Mouse (Mus musculus) cerebellum, adult 18-20 months (tissue): Measurements from ENCODE around the gene Atp6v1c2.

Experiments used
- DNase-seq, 2 experiments: peaks; one replicate each; pipeline ENCODE4 v3.0.0; 2021

Atp6v1c2 gene

DNA sequence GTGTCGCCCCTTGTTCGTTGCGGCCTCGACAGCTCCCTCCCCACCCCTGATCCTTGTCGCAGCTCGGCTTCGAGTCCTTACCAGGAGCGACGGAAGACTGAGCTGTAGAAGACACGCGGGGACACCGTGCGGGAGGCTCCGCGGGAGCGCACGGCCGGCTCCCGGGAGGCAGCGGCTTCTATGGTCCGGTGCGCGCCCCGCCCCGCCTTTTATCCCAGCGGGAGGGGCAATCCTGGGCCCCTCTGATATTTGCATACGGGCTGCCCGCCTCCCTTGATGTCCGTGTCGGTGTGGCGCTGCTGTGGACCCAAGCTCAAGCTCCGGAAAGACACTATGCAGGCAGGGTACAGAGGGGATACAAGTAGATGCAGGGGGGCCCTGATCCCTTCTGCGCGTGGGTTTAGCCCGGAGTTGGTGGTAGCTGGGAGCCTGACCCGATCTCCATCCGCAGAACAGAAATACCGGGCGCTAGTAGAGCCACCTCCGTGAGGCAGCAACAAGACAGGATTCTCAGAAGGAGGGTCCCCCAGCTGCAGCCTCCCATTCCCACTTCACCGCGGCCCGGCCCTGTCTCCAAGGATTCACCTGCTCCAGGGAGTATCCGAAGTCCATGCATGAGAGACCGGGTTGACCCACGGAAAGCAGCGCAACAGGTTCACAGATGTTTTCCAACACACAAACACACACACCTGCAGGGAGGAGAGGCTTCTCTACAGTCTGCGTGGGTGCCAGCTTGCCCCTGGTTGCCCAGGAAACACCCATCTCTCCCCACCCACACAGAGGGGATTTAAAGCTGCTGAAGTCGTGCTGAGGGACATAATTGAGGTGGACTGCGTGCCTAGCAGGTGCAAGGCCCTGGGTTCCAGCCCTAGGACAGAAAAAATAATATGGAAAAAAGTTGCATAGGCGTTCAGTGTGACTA is 4.3 kb downstream of the Atp6v1c2 start:
- DNase-seq = no peak

DNA sequence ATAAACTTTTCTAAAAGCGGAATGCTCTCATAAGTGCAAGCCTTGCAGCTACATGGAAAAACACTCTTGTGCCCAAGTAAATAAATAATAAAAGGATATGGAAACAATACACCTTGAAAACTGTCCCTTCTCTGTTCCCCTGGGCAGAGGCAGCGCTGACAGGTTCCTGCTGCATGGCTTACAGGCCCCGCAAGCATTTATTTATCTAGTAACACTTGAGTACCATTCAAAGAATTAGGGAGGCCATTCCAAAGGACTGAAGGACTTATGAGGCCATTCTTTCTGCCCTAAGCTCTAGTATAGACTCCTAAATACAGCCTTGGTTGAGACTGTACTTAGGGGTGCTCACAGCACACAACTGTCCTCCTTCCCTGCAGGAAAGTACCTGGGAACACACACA is 10.7 kb downstream of the Atp6v1c2 start:
- DNase-seq = no peak

DNA sequence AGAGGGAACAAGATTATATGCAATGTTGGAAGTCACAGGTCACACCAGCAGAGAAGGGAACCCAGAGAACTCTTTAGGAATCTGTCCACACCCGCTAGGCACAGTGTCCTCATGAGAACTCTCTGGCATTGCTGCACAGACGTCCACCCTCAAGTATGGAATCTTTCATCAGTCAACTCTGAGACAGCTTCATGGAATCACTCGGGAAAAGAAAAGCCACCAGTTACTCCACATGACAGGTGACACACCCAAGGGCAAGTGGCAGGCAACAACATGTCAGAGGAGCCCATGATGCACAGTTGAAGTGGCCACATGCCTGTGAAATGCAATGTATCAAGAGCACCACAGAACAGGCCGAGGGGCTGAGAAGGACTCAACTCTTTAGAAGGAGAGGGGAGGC is 11.2 kb downstream of the Atp6v1c2 start:
- no peak for DNase-seq

DNA sequence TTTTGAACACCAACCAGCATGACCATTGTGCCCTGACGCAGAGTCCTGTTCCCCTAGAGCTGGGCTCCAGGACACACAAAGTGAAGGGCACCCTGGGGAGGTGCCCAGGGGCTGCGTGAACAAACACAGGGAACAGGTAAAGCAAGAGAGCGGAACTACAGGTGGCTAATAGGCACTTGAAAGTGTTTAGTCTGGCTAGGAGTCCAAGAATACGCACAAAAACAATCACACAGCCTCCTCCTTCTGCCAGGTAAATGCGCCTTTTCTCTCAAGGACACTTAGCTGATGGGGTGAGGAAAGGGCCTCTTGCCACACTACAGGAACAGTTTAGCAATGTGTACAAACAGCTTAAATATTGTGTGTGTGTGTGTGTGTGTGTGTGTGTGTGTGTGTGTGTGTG is 13.1 kb downstream of the Atp6v1c2 start:
- DNase-seq = no peak

DNA sequence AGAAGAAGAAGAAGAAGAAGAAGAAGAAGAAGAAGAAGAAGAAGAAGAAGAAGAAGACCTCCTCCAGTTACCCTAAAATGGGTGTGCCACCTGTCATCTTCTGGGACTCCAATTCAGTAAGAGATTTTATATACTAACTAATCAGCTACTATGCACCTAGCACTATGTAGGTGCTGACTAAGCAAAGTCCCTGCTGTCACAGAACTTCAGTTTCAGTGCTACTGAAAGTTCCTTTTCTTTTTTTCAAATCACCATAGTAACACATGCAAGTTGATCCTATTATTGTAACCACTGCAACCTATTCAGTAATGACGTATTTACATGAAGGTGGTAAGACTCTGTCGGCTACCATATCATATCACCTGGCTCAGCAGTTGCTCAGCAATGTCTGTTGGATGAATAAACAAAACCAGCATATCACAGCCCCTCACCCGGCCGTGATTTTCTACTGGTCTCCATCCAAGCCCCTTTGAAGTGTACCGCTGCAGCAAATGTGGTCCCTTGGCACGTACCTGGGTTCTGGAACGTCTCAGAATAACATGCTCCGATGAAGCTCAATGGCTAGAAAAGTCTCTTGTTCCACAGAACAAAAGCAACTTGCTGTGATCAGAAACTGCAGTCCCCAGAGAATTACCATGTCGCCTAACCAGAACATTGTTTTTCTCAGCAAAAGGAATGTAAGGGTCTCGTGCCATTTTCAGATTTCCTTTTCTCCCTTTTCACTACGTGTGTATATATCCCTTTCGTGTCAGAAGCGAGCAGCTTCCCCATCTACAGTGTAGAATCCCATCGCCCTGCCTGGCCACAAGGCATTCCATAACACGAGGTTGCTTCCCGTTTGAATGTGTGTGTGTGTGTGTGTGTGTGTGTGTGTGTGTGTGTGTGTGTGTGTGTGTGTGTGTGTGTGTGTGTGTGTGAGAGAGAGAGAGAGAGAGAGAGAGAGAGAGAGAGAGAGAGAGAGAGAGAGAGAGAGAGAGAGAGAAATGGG is 18.0 kb downstream of the Atp6v1c2 start:
- DNase-seq = no peak

DNA sequence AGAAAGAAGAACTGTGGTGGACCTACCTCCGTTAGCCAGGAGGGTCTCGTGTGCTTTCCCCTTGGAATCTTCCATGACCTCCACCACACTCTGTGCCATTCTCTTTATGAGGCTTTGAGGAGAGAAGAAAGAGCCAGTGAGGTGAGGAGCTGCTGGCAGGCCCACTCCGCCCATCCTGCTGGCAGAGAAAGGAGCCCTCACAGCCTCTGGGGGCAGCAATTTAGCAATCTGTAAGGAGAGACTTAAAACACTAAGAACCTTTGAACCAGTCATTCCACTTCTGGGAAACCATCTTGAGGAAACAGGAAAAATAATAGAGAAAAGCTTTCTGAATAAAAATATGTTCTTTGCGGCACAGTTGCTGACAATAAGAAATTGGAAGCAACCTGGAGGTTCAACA is 20.9 kb downstream of the Atp6v1c2 start:
- no peak for DNase-seq

DNA sequence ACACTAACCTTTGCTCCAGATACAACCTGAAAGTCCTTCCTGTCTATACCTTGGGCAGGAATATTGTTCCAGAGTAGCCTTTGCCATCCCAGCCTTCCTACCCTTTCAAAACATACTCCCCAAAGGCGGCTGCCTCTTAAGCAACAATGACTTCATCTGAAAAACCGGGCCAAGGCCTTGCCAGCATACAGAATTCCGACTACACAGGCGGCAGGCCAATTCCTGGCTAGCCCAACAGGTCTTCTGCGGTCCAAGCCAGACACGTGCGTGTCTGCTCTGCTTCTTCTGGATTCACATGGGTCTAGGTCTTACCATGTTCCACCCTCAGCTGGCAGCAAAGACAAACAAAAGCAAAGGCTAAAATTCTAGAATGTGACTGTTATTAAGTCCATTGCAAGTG is 23.7 kb downstream of the Atp6v1c2 start:
- DNase-seq = no peak

DNA sequence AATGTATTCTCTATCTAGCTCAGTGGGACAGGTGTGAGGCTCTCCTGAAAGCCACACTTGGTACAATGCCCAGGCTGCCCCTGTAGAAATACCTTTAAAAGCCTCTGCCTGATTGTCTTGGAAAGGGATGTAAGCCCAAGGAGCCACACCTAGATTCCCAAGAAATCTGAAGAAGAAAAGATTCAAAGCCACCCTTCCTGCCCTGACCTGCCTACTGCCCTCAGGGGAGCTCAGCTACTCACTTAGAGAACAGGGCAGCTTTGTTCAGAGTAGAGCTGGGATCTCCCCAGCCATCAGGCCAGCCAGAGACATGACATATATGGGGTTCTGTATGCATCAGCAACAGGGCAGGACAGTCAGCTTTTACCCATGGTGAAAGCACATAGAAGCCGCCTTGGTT is 29.3 kb downstream of the Atp6v1c2 start:
- DNase-seq = no peak

DNA sequence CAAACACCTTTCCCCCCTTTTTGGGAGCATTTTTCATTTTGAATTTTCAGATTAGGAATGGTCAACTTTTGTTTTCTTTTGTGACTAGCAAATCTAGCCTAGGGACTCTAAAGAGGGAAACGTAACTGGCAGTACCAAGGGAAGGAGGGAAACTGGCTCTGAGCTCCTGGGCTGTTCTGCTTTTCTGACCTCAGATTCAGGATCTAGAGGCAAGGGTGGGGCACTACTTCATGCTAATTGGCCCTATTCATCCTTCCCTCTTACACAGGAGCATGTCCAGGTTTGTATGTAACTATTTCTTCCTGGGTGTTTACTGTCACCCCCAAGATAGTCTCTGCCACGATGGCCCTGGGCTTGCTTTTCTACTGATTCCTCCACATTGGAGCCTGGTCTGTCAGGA is 32.3 kb downstream of the Atp6v1c2 start:
- DNase-seq = no peak

DNA sequence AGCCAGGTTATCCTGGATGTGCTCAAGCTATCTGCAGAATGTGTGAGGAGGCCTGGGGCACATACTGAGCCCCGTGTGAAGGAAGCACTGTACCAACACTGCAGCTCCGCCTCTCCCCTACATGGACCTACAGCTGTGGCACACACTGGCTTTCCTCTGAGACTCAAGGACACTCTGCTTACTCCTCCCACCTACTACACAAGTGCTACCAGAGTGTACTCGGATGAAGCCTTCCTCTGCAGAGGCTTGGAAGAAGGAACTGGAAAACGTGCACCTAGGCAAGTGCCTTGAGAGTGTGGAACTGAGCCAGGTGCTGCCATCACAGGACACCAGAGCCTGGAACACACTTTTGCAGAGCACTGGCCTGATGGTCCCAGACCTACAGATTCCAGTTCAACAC is 38.6 kb downstream of the Atp6v1c2 start:
- no peak for DNase-seq

DNA sequence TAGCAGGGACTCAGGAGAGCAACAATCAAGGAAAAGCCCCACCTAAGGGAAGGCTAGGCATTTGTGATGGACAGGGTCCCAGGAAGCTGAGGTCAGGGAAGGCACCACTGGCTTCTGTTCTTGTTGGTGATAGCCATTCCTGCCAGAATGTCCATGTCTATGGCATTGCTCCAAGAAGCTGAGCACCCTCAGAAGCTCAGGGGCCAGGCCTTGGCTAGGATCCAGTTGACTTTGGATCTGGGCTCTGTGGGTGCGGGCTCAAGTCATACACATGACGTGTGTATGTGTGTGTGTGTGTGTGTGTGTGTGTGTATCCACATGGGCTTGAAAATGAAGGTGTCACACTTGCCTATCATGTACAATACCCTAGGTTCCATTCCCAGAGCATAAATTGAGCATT is 39.2 kb downstream of the Atp6v1c2 start:
- no peak for DNase-seq

DNA sequence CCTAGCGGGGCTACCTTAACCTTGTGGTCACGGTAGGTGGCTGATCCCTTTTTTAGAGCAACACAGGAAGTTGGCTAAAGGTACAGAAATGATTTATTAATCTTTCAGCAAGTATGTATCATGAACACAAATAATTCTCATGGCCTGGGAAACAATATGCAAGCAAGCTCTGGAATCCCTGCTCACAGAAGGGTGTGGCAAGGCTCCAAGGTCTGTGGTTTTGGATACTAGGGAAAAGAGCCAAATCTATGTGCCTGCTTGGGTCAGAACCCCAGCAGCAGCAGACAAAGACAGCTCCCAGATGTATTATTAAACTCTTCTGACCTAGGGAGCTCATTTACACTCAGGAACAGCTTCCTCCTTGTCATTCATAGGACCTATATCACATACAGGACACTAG is 40.1 kb downstream of the Atp6v1c2 start:
- no peak for DNase-seq

DNA sequence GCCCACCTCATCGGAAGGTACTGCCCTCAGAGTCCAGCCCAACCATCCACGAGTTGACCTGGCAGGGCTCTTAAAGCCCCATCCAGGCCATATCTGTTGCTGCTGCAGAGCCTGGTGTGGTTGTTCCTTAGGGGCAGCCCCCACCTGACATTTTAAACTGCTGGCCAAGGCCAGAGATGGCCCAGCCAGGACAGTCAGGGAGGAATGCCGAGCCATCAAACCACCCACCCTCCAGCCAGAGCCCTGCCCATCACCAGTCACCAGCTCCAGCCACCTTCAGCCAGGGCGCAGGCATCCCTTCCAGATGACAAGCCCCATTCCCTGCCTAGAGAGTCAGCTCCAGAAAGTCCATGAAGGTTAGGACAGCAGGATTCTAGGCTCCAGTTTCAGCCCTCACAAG is 40.7 kb downstream of the Atp6v1c2 start:
- no peak for DNase-seq

DNA sequence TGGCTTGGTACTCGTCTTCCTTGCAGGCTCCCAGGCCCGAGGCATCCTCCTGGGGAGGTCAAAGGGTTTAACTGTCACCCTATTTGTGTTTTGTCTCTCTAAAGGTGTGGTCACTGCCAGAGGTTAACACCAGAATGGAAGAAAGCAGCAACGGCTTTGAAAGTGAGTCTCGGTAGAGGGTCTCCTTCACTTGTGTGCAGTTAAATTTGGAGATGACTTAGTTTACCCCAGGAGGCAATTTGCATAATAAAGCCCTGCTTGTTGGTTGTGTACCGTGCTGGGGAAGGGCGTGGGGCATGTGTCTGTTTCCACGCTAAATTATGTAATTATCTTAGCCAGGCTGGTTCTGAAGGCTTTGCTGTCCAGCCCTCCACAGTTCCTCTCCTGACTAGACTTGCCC is 55.3 kb downstream of the Atp6v1c2 start:
- no peak for DNase-seq

DNA sequence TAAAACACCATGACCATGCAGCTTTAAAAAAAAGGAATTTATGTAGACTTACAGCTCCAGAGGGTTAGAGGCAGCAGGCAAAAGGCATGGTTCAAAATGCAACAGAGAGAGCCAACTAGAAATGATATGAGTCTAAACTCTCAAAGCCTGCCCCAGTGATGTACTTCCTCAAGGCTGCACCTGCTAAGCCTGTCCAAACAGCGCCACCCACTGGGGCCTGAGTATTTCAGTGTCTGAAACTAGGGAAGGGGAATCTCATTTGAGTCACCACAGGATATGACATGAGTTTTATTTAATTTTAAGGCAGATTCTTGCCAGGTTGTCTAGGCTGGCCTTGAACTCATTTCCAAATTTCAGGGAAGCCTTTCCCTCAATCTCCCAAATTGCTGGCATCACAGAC is 57.9 kb downstream of the Atp6v1c2 start:
- peak; percentile 25 to 38 for DNase-seq

DNA sequence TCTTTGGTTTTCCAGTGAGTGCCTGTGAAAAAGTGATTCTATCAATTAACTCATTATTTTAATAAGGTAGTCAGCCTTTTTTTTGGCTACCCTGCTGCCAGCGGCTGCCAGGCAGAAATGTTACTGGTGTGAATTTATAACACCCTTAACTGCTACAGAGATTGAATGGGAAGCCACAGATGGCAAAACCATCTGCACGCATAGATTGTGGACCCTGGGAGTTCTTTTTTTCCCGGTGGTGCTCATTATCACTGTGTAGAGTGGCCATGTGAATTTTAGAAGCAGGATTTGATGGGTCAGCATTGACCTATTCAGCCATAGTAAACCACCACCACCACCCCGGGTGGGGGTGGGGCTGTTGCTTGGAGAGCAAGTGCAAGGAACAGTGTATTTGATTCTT is 61.8 kb downstream of the Atp6v1c2 start:
- DNase-seq = peak; percentile 26 to 37

DNA sequence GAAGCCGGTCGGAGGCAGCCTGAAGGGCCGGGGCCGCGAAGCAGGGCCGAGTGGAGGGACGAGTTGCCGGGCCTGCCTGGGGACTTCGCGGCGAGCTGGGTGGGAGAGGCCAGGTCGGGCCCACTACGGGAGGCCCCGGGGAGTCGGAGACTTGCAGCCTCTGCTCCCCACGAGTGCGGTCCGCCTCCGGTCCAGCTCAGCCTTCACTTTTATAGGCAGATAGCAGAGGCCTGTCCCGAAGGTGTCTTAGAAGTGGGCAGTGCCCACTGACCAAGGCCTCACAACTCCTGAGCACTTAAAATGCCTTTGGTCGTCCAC is 62.5 kb downstream of the Atp6v1c2 start:
- no peak for DNase-seq

DNA sequence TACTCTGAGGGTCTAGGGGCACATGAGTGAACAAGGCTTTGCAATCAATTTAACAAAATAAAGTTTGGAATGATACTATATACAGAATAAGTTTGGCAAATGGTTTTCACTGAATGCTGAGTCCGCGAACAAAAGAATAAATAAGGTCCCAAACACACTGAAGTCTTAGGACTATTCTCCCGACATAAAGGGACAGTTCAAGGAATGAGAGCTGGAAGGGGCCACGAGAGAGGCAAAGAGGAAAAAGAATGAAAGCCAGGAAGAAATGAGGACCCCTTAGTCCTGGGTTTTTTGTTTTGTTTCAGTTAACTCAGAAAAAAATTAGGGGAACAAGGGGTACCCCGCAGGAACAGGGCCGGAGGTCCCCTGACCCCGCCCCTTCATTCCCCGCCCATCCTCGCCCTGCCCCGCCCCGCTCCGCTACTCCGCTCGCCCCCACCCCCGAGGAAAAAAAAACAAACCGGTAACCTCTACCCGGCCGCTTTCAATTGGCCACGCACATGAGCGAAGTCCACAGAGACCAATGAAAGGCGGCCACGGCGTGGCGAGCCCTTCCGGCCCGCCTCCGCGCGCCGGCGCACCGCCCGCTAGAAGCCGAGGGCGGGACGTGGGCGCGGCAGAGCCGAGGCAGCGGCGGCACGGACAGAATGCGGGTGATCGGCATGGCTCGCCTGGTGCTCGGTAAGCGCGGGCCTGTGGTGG is 63.0 kb downstream of the Atp6v1c2 start, which contains the start of gene Pdia6:
Pdia6 (plus strand) TSS at position 575 of the 702 bp plus-strand sequence.
- peak; percentile 92 to 94 for DNase-seq

DNA sequence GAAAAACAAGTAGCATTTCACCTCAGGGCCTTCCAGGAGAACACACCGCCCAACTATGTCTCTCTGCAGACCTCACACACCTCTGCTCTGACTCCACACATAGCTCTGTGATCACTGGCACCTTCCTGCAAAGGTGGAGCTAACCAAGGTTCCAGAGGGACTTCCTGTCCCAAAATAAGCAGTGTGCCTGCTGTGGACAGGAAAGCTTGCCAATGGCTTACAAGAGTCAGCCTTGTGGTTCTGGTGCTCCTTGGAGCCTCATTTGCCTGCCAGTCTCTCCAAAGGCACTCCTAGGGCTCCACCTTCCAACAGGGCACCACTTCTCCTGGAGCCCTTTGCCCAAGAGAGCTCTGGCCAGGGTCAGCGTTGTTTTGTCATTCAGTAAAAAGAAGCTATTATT is 64.3 kb downstream of the Atp6v1c2 start:
- DNase-seq = no peak

DNA sequence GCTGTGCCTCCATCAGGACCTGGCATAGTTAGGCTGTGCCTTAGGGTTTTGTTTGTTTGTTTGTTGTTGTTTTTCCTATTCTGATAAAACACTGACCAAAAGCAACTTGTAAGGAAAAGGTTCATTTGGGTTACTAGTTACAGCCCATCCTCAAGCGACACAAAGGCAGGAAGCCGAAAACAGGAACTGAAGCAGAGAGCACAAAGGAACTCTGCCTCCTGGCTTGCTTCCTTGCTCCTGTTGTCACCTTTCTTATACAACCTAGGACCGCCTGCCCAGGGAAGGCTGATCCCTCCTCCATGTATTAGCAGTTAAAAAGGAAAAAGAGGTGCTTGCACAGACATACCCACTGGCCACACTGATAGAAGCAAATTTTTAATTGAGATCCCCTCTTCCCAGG is 65.3 kb downstream of the Atp6v1c2 start:
- DNase-seq = no peak

DNA sequence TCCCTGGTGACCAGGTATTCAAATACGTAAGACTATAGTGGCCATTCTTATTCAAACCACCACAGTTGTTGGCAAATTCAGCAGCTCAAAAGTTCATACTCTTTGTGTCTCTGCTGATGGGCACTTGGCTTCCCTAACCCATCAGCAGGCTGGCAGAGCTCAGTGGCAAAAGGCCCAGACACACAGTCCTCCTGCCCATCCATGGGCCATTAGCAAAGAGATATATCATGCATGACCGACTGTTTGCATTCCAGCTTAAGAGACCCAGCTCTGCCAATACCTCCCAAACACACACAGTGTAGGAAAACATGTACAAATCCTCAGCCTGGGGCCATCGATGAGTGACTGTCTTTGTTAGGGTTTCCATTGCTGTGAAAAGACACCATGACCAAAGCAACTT is 68.2 kb downstream of the Atp6v1c2 start:
- DNase-seq = no peak

DNA sequence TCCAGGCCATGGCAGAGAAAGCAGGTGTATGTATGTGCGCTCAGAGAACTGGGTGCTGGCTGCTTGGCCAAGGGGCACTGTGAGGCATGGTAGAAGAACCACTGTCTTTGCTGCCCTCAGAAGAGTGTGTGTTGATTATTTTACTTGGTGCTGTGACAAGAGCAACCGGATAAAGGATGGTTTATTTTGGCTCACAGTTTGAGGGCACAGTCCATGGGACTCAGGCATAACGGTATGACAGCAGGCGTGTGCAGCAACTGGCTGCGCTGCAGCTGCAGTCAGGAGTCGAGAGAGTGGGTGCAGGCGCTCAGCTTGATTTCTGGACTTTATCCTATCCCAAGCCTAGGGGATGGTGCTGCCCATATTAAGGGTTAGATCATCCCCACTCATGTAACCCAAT is 70.7 kb downstream of the Atp6v1c2 start:
- DNase-seq = no peak

DNA sequence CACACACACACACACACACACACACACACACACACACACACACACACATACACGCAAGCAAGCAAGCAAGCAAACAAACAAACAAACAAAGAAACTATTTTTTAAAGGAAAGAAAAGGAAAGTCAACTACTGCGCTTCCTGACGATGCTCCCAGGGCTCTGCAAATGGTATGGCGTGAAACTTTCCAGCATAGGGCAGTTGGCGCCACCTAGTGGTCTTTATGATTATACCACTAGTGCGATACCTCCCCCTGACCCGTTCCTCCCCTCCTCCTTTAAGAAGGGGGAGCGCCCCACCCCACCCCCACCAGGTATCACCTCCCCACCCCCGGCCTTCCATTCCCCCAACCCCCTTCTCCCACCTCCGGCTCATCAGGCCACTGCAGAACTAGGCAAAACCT is 72.3 kb downstream of the Atp6v1c2 start:
- DNase-seq = peak; percentile 65 to 67
